Mouse (Mus musculus): Measurements from ENCODE around the gene Pilrb1. TPM values are rescaled to one million over a fixed set of nuclear protein-coding genes. Genes with fewer than 3 reads are reported as not detected.

Pilrb1 gene
- 2.0 TPM for polyA plus RNA-seq (2014; fragmentation: Illumina TruSeq; extraction: RNeasy Lipid Tissue Mini Kit (QIAGEN cat#74804); ENCODE audit: low read depth, low replicate concordance)

DNA sequence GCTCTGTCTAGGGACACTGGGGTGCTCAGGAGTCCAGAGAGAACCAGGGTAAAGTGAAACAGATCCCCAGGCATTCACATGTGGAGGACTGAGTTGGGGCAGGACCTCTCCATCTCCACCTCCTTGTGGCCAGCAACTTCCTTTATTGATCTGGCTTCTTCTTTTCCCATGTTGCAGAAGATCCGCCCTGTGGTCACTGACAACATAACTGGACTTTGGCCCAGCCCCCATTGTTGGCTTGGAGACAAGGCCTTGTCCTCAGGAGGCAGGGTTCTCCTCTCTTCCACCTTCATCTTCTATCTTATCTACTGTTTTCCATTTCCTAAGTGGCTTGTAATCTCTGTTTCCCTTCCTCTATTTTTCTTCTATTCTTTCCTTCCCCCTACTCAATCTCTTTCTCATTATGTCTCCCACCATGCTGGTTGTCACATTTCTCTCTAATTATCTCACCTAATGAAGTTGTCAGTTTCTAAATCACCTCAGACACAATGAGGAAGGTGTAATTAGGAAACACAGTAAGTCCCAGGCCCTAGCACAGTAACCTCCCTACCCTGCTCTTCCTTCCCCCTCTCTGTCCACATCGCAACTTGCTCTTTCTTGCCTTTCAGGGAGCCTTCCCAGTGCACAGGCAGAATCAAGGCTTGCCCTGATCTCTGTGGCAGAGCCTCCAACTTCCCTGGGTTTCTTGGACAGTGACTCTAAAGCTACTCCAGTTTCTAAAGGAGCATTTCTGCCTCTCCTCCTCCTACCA lies at the start of gene Pilrb1:
Gene Pilrb1 (minus strand): TSS at position 147 of the 751 bp plus-strand sequence.

DNA sequence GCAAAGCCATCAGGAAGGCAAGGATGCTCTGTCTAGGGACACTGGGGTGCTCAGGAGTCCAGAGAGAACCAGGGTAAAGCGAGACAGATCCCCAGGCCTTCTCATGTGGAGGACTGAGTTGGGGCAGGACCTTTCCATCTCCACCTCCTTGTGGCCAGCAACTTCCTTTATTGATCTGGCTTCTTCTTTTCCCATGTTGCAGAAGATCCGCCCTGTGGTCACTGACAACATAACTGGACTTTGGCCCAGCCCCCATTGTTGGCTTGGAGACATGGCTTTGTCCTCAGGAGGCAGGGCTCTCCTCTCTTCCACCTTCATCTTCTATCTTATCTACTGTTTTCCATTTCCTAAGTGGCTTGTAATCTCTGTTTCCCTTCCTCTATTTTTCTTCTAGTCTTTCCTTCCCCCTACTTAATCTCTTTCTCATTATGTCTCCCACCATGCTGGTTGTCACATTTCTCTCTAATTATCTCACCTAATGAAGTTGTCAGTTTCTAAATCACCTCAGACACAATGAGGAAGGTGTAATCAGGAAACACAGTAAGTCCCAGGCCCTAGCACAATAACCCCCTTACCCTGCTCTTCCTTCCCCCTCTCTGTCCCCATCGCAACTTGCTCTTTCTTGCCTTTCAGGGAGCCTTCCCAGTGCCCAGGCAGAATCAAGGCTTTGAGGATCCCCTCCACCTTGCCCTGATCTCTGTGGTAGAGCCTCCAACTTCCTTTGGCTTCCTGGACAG lies 13.9 kb upstream of the Pilrb1 start, which contains the start of gene Pilrb2:
Gene Pilrb2 (minus strand): TSS at position 172 of the 737 bp plus-strand sequence.

DNA sequence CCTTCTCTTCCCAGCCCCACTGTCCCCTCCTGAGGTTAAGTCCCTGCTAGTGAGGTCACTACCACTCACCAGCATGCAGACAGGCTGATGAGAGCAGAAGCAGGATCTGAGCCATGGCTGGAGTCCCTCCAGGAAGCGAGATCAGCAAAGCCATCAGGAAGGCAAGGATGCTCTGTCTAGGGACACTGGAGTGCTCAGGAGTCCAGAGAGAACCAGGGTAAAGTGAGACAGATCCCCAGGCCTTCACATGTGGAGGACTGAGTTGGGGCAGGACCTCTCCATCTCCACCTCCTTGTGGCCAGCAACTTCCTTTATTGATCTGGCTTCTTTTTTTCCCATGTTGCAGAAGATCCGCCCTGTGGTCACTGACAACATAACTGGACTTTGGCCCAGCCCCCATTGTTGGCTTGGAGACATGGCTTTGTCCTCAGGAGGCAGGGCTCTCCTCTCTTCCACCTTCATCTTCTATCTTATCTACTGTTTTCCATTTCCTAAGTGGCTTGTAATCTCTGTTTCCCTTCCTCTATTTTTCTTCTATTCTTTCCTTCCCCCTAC lies 21.9 kb downstream of the Pilrb1 start, which contains the start of gene Pilra:
Gene Pilra (minus strand): TSS at position 316 of the 555 bp plus-strand sequence.

Other genes starting within 250 kb of the Pilrb1 start
- 5.8 TPM for gene Pcolce, start 244.3 kb downstream of the Pilrb1 start, polyA plus RNA-seq (2014; fragmentation: Illumina TruSeq; extraction: RNeasy Lipid Tissue Mini Kit (QIAGEN cat#74804); ENCODE audit: low read depth, low replicate concordance)
- not detected for gene Fbxo24, start 229.1 kb downstream of the Pilrb1 start, polyA plus RNA-seq (2014; fragmentation: Illumina TruSeq; extraction: RNeasy Lipid Tissue Mini Kit (QIAGEN cat#74804); ENCODE audit: low read depth, low replicate concordance)
- 0.85 TPM for gene Lrch4, start 229.0 kb downstream of the Pilrb1 start, polyA plus RNA-seq (2014; fragmentation: Illumina TruSeq; extraction: RNeasy Lipid Tissue Mini Kit (QIAGEN cat#74804); ENCODE audit: low read depth, low replicate concordance)
- gene Gm20605, start 228.9 kb downstream of the Pilrb1 start, polyA plus RNA-seq (2014; fragmentation: Illumina TruSeq; extraction: RNeasy Lipid Tissue Mini Kit (QIAGEN cat#74804); ENCODE audit: low read depth, low replicate concordance) = not detected
- gene Sap25, start 216.8 kb downstream of the Pilrb1 start, polyA plus RNA-seq (2014; fragmentation: Illumina TruSeq; extraction: RNeasy Lipid Tissue Mini Kit (QIAGEN cat#74804); ENCODE audit: low read depth, low replicate concordance) = 1.6 TPM
- gene Irs3, start 212.4 kb downstream of the Pilrb1 start, polyA plus RNA-seq (2014; fragmentation: Illumina TruSeq; extraction: RNeasy Lipid Tissue Mini Kit (QIAGEN cat#74804); ENCODE audit: low read depth, low replicate concordance) = not detected
- 11.5 TPM for gene Agfg2, start 173.4 kb downstream of the Pilrb1 start, polyA plus RNA-seq (2014; fragmentation: Illumina TruSeq; extraction: RNeasy Lipid Tissue Mini Kit (QIAGEN cat#74804); ENCODE audit: low read depth, low replicate concordance)
- 0.47 TPM for gene Nyap1, start 116.5 kb downstream of the Pilrb1 start, polyA plus RNA-seq (2014; fragmentation: Illumina TruSeq; extraction: RNeasy Lipid Tissue Mini Kit (QIAGEN cat#74804); ENCODE audit: low read depth, low replicate concordance)
- gene Tsc22d4, start 112.4 kb downstream of the Pilrb1 start, polyA plus RNA-seq (2014; fragmentation: Illumina TruSeq; extraction: RNeasy Lipid Tissue Mini Kit (QIAGEN cat#74804); ENCODE audit: low read depth, low replicate concordance) = 6.2 TPM
- gene Ppp1r35, start 79.3 kb downstream of the Pilrb1 start, polyA plus RNA-seq (2014; fragmentation: Illumina TruSeq; extraction: RNeasy Lipid Tissue Mini Kit (QIAGEN cat#74804); ENCODE audit: low read depth, low replicate concordance) = 4.4 TPM
- gene Mepce, start 70.5 kb downstream of the Pilrb1 start, polyA plus RNA-seq (2014; fragmentation: Illumina TruSeq; extraction: RNeasy Lipid Tissue Mini Kit (QIAGEN cat#74804); ENCODE audit: low read depth, low replicate concordance) = 6.9 TPM
- 5.9 TPM for gene Zcwpw1, start 70.3 kb downstream of the Pilrb1 start, polyA plus RNA-seq (2014; fragmentation: Illumina TruSeq; extraction: RNeasy Lipid Tissue Mini Kit (QIAGEN cat#74804); ENCODE audit: low read depth, low replicate concordance)
- 2.6 TPM for gene Pilra, start 21.8 kb downstream of the Pilrb1 start, polyA plus RNA-seq (2014; fragmentation: Illumina TruSeq; extraction: RNeasy Lipid Tissue Mini Kit (QIAGEN cat#74804); ENCODE audit: low read depth, low replicate concordance)
- gene Pilrb2, start 13.7 kb upstream of the Pilrb1 start, polyA plus RNA-seq (2014; fragmentation: Illumina TruSeq; extraction: RNeasy Lipid Tissue Mini Kit (QIAGEN cat#74804); ENCODE audit: low read depth, low replicate concordance) = 1.8 TPM
- gene Cyp3a13, start 63.5 kb upstream of the Pilrb1 start, polyA plus RNA-seq (2014; fragmentation: Illumina TruSeq; extraction: RNeasy Lipid Tissue Mini Kit (QIAGEN cat#74804); ENCODE audit: low read depth, low replicate concordance) = 354 TPM
- 1.6 TPM for gene Gjc3, start 105.0 kb upstream of the Pilrb1 start, polyA plus RNA-seq (2014; fragmentation: Illumina TruSeq; extraction: RNeasy Lipid Tissue Mini Kit (QIAGEN cat#74804); ENCODE audit: low read depth, low replicate concordance)
- 5.3 TPM for gene Azgp1, start 123.4 kb upstream of the Pilrb1 start, polyA plus RNA-seq (2014; fragmentation: Illumina TruSeq; extraction: RNeasy Lipid Tissue Mini Kit (QIAGEN cat#74804); ENCODE audit: low read depth, low replicate concordance)
- not detected for gene Smok3a, start 163.2 kb upstream of the Pilrb1 start, polyA plus RNA-seq (2014; fragmentation: Illumina TruSeq; extraction: RNeasy Lipid Tissue Mini Kit (QIAGEN cat#74804); ENCODE audit: low read depth, low replicate concordance)
- gene Smok3b, start 163.3 kb upstream of the Pilrb1 start, polyA plus RNA-seq (2014; fragmentation: Illumina TruSeq; extraction: RNeasy Lipid Tissue Mini Kit (QIAGEN cat#74804); ENCODE audit: low read depth, low replicate concordance) = not detected
- not detected for gene Smok3c, start 195.1 kb upstream of the Pilrb1 start, polyA plus RNA-seq (2014; fragmentation: Illumina TruSeq; extraction: RNeasy Lipid Tissue Mini Kit (QIAGEN cat#74804); ENCODE audit: low read depth, low replicate concordance)
- 55.4 TPM for gene Zkscan1, start 227.0 kb upstream of the Pilrb1 start, polyA plus RNA-seq (2014; fragmentation: Illumina TruSeq; extraction: RNeasy Lipid Tissue Mini Kit (QIAGEN cat#74804); ENCODE audit: low read depth, low replicate concordance)